In the genomic region with DNA sequence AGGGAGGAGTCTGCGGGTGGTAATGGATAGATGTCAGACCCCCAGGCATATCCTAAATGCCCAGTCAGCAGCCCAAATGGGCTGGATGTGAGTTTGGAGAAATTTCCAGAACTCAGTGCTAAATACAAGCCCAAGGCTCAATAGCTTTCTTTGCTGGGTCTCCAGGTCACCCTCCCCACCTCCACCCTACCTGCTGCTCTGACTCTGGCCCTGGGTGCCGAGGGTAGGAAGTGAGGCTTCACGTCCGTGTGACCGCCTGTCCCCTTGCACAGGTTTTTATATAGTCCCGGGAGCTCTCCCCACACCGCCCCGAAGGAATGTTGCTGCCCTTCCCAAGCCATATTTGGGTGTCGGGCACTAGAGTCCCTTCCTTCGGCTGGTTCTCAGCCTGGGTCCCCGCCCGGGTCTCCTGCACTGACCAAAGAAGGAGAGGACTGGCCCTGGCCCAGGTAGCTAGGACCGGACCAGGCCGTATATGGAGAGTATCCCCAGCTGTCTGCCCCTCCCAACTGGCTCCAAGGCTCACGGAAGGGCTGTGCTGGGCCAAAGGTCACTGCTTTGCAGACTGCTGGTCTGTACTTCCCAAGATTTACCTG, we compare ENCODE assay signal across 8 mouse cellular contexts. TPM values are rescaled to one million over a fixed set of nuclear protein-coding genes. Genes with fewer than 3 reads are reported as not detected.
DNase-seq lines count a peak whose midpoint lies in the region; ATAC-seq lines count a peak whose summit lies in the region.

TSS of gene Acta1 (minus strand) at position 250 of the 596 bp plus-strand sequence.

- intact Hi-C loops in heart, postnatal 36 days (cut with DNase I), result loop anchor here (5.0 kb wide), 1 partner anchor 57 kb away; no protein-coding TSS in a partner anchor

- no peak within 1 kb of the TSS for H3K9ac ChIP-seq in hindbrain, embryonic 16.5 days (ENCODE audit: low read depth, low read length)
- no peak within 1 kb of the TSS for H3K9ac ChIP-seq in hindbrain, embryonic 11.5 days (ENCODE audit: low read depth, low read length)
- no peak within 1 kb of the TSS for H3K9ac ChIP-seq in forebrain, embryonic 16.5 days (replicated peaks; ENCODE audit: low read depth, low read length)

- DNase-seq in hindbrain, embryonic 11.5 days (ENCODE audit: low spot score), result no peak
- DNase-seq in urinary bladder, postnatal 14 days (ENCODE audit: low spot score), result peak; percentile 14
- no peak for DNase-seq in urinary bladder, postnatal 10 days (ENCODE audit: low spot score)
- DNase-seq in heart, postnatal 36 days, result no peak
- no peak for DNase-seq in embryo, embryonic 10.5 days (ENCODE audit: low spot score)
- DNase-seq in frontal cortex, postnatal 14 days (ENCODE audit: low spot score in 2 of 2), result no peak

- no peak for ATAC-seq in hindbrain, embryonic 16.5 days
- no peak for ATAC-seq in hindbrain, embryonic 11.5 days (ENCODE audit: low FRiP score)
- ATAC-seq in forebrain, embryonic 16.5 days, result no peak

- no peak within 1 kb of the TSS for H3K4me3 ChIP-seq in hindbrain, embryonic 16.5 days (ENCODE audit: low read length)
- no peak within 1 kb of the TSS for H3K4me3 ChIP-seq in hindbrain, embryonic 11.5 days (ENCODE audit: low read depth, low read length)
- no peak within 1 kb of the TSS for H3K4me3 ChIP-seq in forebrain, embryonic 16.5 days (replicated peaks; ENCODE audit: low read length)

- H3K9me3 ChIP-seq in hindbrain, embryonic 16.5 days (ENCODE audit: control insufficient read depth, low read length), result no peaks in the 10 kb centered on the region
- H3K9me3 ChIP-seq in hindbrain, embryonic 11.5 days (ENCODE audit: control insufficient read depth, low read length), result no peaks in the 10 kb centered on the region
- no peaks in the 10 kb centered on the region for H3K9me3 ChIP-seq in forebrain, embryonic 16.5 days (ENCODE audit: control insufficient read depth, low read length)

- peaks cover 6% of the 10 kb centered on the region for H3K4me1 ChIP-seq in hindbrain, embryonic 16.5 days (ENCODE audit: control insufficient read depth, insufficient read depth, low read depth, low read length)
- peaks cover 3% of the 10 kb centered on the region; the same call in 1 of the 2 replicates for H3K4me1 ChIP-seq in hindbrain, embryonic 11.5 days (replicated peaks; ENCODE audit: control insufficient read depth, insufficient read depth, low read length)
- H3K4me1 ChIP-seq in forebrain, embryonic 16.5 days (replicated peaks; ENCODE audit: control insufficient read depth, insufficient read depth, low read length), result peaks cover 13% of the 10 kb centered on the region

- H3K36me3 ChIP-seq in hindbrain, embryonic 16.5 days (ENCODE audit: control insufficient read depth, insufficient read depth, low read length), result no peaks in the 10 kb centered on the region
- H3K36me3 ChIP-seq in hindbrain, embryonic 11.5 days (ENCODE audit: control insufficient read depth, insufficient read depth, low read length), result no peaks in the 10 kb centered on the region
- H3K36me3 ChIP-seq in forebrain, embryonic 16.5 days (ENCODE audit: control insufficient read depth, insufficient read depth), result no peaks in the 10 kb centered on the region

- WGBS in hindbrain, embryonic 16.5 days, result 19% methylated on average over 15 of the region's 15 CpGs
- 21% methylated on average over 14 of the region's 15 CpGs for WGBS in hindbrain, embryonic 11.5 days
- WGBS in forebrain, embryonic 16.5 days, result 24% methylated on average over 15 of the region's 15 CpGs

- H3K4me2 ChIP-seq in hindbrain, embryonic 16.5 days (ENCODE audit: low read length), result no peak within 1 kb of the TSS
- no peak within 1 kb of the TSS for H3K4me2 ChIP-seq in hindbrain, embryonic 11.5 days (replicated peaks; ENCODE audit: low read depth, low read length)
- H3K4me2 ChIP-seq in forebrain, embryonic 16.5 days (ENCODE audit: low read length), result no peak within 1 kb of the TSS

- peaks cover 20% of the 10 kb centered on the region for H3K27me3 ChIP-seq in hindbrain, embryonic 16.5 days (replicated peaks; ENCODE audit: control insufficient read depth, insufficient read depth, low read length)
- H3K27me3 ChIP-seq in hindbrain, embryonic 11.5 days (ENCODE audit: control insufficient read depth, insufficient read depth, low read length), result peaks cover 55% of the 10 kb centered on the region
- peaks cover 40% of the 10 kb centered on the region for H3K27me3 ChIP-seq in forebrain, embryonic 16.5 days (replicated peaks; ENCODE audit: control insufficient read depth, insufficient read depth, low read length)

- no peak within 1 kb of the TSS for H3K27ac ChIP-seq in hindbrain, embryonic 16.5 days (ENCODE audit: low read depth, low read length)
- H3K27ac ChIP-seq in hindbrain, embryonic 11.5 days (ENCODE audit: low read depth, low read length), result no peak within 1 kb of the TSS
- H3K27ac ChIP-seq in forebrain, embryonic 16.5 days (ENCODE audit: low read length), result no peak within 1 kb of the TSS

RNA-seq across cellular contexts. Expression of gene Acta1, which starts in this region (rescaled TPM):
- polyA plus RNA-seq in hindbrain, embryonic 16.5 days (2015; fragmentation: Nextera tagmentation; extraction: Ambion mirVana), result 11.8 and 166 TPM in 2 replicates
- polyA plus RNA-seq in hindbrain, embryonic 11.5 days (2014; fragmentation: Nextera tagmentation; extraction: Ambion mirVana), result 5.2 and 10.6 TPM in 2 replicates
- 100 to 1,000 TPM; 656 to 855 TPM for total RNA-seq in heart, postnatal 36 days (2021)
- polyA plus RNA-seq in forebrain, embryonic 16.5 days (2015; fragmentation: Nextera tagmentation; extraction: Ambion mirVana), result 6.3 and 6.6 TPM in 2 replicates
